Mouse (Mus musculus) layer of hippocampus, adult 11-12 months (tissue): ENCODE data around the gene Igfl3.

Experiments used
- DNase-seq: peaks from one replicate; pipeline ENCODE4 v3.0.0; 2022; ENCODE audit warnings: low spot score

Gene Igfl3

GRCm38 (mm10) chr7:18176194-18176593 is at the start of gene Igfl3:
Igfl3 (plus strand) TSS chr7:18176494.
- no peak for DNase-seq

GRCm38 (mm10) chr7:18210938-18211337 is 34.6 kb downstream of the Igfl3 start:
- peak; percentile 15 for DNase-seq

DNA sequence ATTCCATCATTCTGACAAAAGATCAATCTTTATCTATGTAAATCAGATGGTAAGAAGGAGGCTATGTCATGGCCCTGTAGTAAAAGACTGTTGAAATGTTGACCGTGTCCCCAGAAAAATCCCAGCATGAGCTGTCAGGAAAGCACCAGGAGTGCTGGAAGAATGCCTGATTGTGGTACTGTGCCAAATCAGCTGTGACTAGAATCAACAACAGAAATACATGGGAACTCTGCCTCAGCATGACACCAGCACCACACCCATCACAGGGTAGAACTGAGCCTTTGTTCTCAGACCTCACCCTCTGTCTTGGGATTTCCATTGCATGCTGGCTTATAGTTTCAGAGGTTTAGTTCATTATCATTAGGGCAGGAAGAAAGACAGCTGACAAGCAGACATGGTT is 38.4 kb downstream of the Igfl3 start:
- DNase-seq, result no peak
